Mouse (Mus musculus) myocyte (in vitro differentiated cells): ENCODE results near the gene Six1. TPM values are rescaled to one million over a fixed set of nuclear protein-coding genes. Genes with fewer than 3 reads are reported as not detected.
A peak's percentile ranks its signal among the peaks of the same experiment; 100 is the strongest.

ENCODE experiments used
- H3K27me3 ChIP-seq: one replicate; pipeline ENCODE4 v1.6.1; 2011; ENCODE audit not compliant: control insufficient read depth, insufficient read depth, insufficient read length
- H3K36me3 ChIP-seq: one replicate; pipeline ENCODE4 v1.6.1; 2011; ENCODE audit not compliant: control insufficient read depth, insufficient read depth
- H3K4me2 ChIP-seq: one replicate; pipeline ENCODE4 v1.6.1; 2011; ENCODE audit warnings: low read depth, control low read depth
- H3K4me3 ChIP-seq: one replicate; pipeline ENCODE4 v1.5.1; 2011; ENCODE audit warnings: mild to moderate bottlenecking, control low read depth, moderate library complexity
- H3K79me2 ChIP-seq: one replicate; pipeline ENCODE4 v1.6.1; 2011; ENCODE audit not compliant: control insufficient read depth, insufficient read depth
- H3ac ChIP-seq: one replicate; pipeline ENCODE4 v1.6.1; 2011; ENCODE audit not compliant: control insufficient read depth, insufficient read length
- CEBPB ChIP-seq: IDR thresholded peaks from 2 replicates; pipeline ENCODE4 v1.6.1; 2011; ENCODE audit warnings: mild to moderate bottlenecking, moderate library complexity; ENCODE audit not compliant: poor library complexity, insufficient read depth, severe bottlenecking
- E2F4 ChIP-seq: IDR thresholded peaks from one replicate; pipeline ENCODE4 v1.6.1; 2011; ENCODE audit warnings: mild to moderate bottlenecking, control low read depth, moderate library complexity; ENCODE audit not compliant: insufficient read depth
- MAX ChIP-seq: IDR thresholded peaks from one replicate; pipeline ENCODE4 v1.6.1; 2011; ENCODE audit warnings: low read depth, mild to moderate bottlenecking, control low read depth
- MYOD1 ChIP-seq, 3 experiments: IDR thresholded peaks; one replicate each; pipeline ENCODE4 v1.6.1; 2011; ENCODE audit warnings: control low read depth in 2 of 3, low read depth in 2 of 3, mild to moderate bottlenecking in 2 of 3, moderate library complexity in 1 of 3; ENCODE audit not compliant: insufficient read length in 2 of 3, control insufficient read depth in 1 of 3
- MYOG ChIP-seq, 3 experiments: IDR thresholded peaks; one replicate each; pipeline ENCODE4 v1.6.1; 2011; ENCODE audit warnings: control low read depth in 2 of 3, low read depth in 2 of 3, mild to moderate bottlenecking in 2 of 3; ENCODE audit not compliant: insufficient read length in 2 of 3, control insufficient read depth in 1 of 3, insufficient read depth in 1 of 3
- POLR2A ChIP-seq: IDR thresholded peaks from one replicate; pipeline ENCODE4 v1.6.1; 2011; ENCODE audit warnings: low read depth, mild to moderate bottlenecking, control low read depth, moderate library complexity; ENCODE audit not compliant: insufficient read length
- POLR2AphosphoS2 ChIP-seq: IDR thresholded peaks from one replicate; pipeline ENCODE4 v1.6.1; 2011; ENCODE audit warnings: low read depth, control low read depth; ENCODE audit not compliant: insufficient read length
- REST ChIP-seq: IDR thresholded peaks from one replicate; pipeline ENCODE4 v1.6.1; 2011; ENCODE audit warnings: mild to moderate bottlenecking, control low read depth, moderate library complexity; ENCODE audit not compliant: insufficient read depth, insufficient read length
- SRF ChIP-seq: IDR thresholded peaks from one replicate; pipeline ENCODE4 v1.6.1; 2011; ENCODE audit warnings: low read depth; ENCODE audit not compliant: control insufficient read depth, insufficient read length
- TCF12 ChIP-seq: IDR thresholded peaks from one replicate; pipeline ENCODE4 v1.6.1; 2011; ENCODE audit warnings: mild to moderate bottlenecking, control low read depth; ENCODE audit not compliant: poor library complexity, insufficient read depth, severe bottlenecking
- TCF3 ChIP-seq: IDR thresholded peaks from one replicate; pipeline ENCODE4 v1.6.1; 2011; ENCODE audit warnings: low read depth, control low read depth; ENCODE audit not compliant: insufficient read length
- USF1 ChIP-seq: IDR thresholded peaks from one replicate; pipeline ENCODE4 v1.6.1; 2011; ENCODE audit warnings: low read depth, mild to moderate bottlenecking, control low read depth, moderate library complexity
- polyA plus RNA-seq: library from polyadenylated mRNA; unstranded; fragments of >200 nt; fragmentation: generic; extraction: Trizol; gene quantifications from one replicate; pipeline ENCODE4 v1.2.1, GENCODE M21; 2012; ENCODE audit warnings: missing spikeins

The Six1 gene
- polyA plus RNA-seq, 1 experiment: 71.7 TPM

DNA sequence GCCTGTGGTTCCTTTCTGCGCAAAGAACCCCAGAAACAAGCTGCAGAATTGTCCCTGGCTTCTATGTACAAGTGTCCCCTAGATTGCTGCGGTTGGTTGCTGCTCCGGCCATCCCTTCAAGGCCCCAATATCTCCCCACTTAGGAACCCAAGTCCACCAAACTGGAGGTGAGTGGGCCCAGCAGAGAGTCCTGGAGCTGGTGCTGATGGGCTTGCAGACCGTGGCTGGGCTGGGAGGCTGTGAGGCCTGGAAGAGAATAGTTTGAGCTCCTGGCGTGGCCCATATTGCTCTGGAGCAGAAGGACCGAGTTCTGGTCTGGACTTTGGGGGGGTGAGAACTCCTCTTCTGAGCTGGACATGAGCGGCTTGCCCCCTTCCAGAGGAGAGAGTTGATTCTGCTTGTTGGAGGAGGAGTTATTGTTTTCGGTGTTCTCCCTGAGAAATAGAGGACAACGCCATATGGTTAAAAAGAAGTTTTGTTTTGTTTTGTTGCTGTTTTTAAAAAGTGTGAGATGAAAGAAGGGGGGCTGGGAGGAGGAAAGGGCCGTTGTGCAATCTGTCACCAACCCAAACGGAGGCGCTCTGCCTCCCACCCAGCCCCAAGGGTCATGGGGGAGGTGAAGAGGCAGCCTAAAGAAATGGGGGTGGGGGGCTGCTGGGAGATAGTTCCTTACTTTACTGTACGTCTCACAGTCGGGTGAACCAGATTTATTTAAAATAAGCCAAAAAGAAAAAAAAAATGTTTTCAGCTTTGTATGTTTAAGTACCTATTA lies 10.1 kb downstream of the Six1 start:
- peaks cover 79% of the 10 kb centered on the region for H3K79me2 ChIP-seq
- peak overlapping the region; percentile 100 for H3K4me3 ChIP-seq
- peaks cover 7% of the 10 kb centered on the region for H3K36me3 ChIP-seq
- peak overlapping the region; percentile 95 for H3K4me2 ChIP-seq
- H3ac ChIP-seq: peak overlapping the region; percentile 96
- no peaks in the 10 kb centered on the region for H3K27me3 ChIP-seq
- TF ChIP-seq MAX (no peak), MYOD1 (IDR thresholded peaks at IDR 0.05; ENCODE audit: control insufficient read depth in 1 of 3, insufficient read length in 2 of 3, low read depth in 2 of 3) (no peak), E2F4 (no peak), POLR2AphosphoS2 (peak; percentile 21), CEBPB (peak; percentile 90), USF1 (no peak), SRF (no peak), REST (no peak), MYOG (IDR thresholded peaks at IDR 0.05; ENCODE audit: control insufficient read depth in 1 of 3, insufficient read depth in 1 of 3, insufficient read length in 2 of 3, low read depth in 2 of 3) (no peak), TCF3 (no peak), POLR2A (no peak), TCF12 (no peak)

DNA sequence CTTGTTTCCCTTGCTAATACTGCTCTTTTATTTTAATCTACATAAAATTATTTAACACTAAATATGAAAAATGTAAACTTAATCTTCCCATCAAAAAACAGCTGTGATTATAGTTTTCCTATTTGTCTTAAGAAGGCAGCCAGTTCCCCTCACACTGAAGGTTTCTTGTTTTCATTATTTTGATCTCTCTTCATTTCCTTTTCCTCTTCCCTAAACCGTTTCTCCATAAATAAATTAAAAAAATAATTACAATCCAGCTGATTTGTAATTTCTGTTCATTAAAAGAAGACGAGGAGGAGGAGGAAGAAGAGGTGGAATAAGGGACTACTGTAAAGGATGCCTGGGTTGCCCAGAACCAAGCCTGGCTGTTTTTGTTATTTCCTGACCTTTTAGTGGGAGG lies 10.8 kb downstream of the Six1 start:
- peak overlapping the region; percentile 95 for H3K4me2 ChIP-seq
- H3K27me3 ChIP-seq: no peaks in the 10 kb centered on the region
- peaks cover 7% of the 10 kb centered on the region for H3K36me3 ChIP-seq
- no peak for TF ChIP-seq MYOG (IDR thresholded peaks at IDR 0.05; ENCODE audit: control insufficient read depth in 1 of 3, insufficient read depth in 1 of 3, insufficient read length in 2 of 3, low read depth in 2 of 3)
- no peak for TF ChIP-seq E2F4
- TF ChIP-seq POLR2AphosphoS2: no peak
- TF ChIP-seq SRF: no peak
- no peak for TF ChIP-seq REST
- no peak for TF ChIP-seq MYOD1 (IDR thresholded peaks at IDR 0.05; ENCODE audit: control insufficient read depth in 1 of 3, insufficient read length in 2 of 3, low read depth in 2 of 3)
- TF ChIP-seq MAX: no peak
- TF ChIP-seq CEBPB: no peak
- no peak for TF ChIP-seq TCF12
- no peak for TF ChIP-seq POLR2A
- TF ChIP-seq USF1: no peak
- H3ac ChIP-seq: no peak overlapping the region
- H3K4me3 ChIP-seq: peak overlapping the region; percentile 100
- peaks cover 86% of the 10 kb centered on the region for H3K79me2 ChIP-seq

DNA sequence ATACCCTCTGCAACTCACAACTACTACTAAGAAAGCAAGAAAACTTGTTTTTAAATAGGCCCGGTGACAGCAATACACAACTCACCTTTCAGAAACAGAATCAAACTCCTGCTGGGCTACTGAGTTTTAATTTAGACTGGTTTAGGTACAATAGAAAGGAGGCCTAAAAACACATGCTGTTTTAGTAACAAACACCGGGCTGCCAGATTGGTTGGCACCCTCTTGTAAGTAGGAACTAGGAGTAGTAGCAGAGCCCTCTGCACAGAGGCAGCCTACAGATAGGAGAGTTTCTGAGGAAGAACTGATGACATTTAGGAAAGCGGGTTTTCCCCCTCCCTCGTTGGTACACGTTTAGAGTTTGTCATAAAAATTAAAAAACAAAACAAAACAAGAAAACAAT lies 11.3 kb downstream of the Six1 start:
- TF ChIP-seq USF1: no peak
- TF ChIP-seq MYOG (IDR thresholded peaks at IDR 0.05; ENCODE audit: control insufficient read depth in 1 of 3, insufficient read depth in 1 of 3, insufficient read length in 2 of 3, low read depth in 2 of 3): no peak
- no peak for TF ChIP-seq CEBPB
- no peak for TF ChIP-seq POLR2AphosphoS2
- TF ChIP-seq SRF: no peak
- TF ChIP-seq TCF3: no peak
- no peak for TF ChIP-seq TCF12
- TF ChIP-seq E2F4: no peak
- no peak for TF ChIP-seq POLR2A
- no peak for TF ChIP-seq REST
- no peak for TF ChIP-seq MAX
- Histone ChIP-seq H3K4me2 (peak overlapping the region; percentile 95), H3ac (no peak overlapping the region), H3K79me2 (peaks cover 91% of the 10 kb centered on the region), H3K36me3 (peaks cover 7% of the 10 kb centered on the region), H3K27me3 (no peaks in the 10 kb centered on the region), H3K4me3 (peak overlapping the region; percentile 100)

DNA sequence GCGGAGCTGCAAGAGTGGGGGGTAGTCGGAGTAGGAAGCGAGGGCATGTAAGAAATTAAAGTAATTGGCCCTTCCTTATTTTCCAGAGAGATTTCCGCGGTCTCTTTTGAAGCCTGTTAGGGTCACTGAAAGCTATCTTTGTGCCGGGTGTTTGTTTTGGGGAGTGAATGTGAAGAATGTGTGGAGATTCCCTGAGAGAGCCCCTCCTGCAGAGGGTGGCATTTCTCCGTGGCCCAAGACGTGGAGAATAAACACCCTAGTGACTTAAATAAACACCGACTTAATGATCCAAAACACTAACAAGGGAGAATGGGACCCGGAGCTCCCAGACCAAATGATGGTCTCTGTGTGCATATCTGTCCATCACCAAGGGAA lies 12.4 kb downstream of the Six1 start:
- Histone ChIP-seq H3K27me3 (no peaks in the 10 kb centered on the region), H3K36me3 (peaks cover 7% of the 10 kb centered on the region), H3K4me2 (peak overlapping the region; percentile 95), H3ac (no peak overlapping the region), H3K4me3 (peak overlapping the region; percentile 100), H3K79me2 (peaks cover 100% of the 10 kb centered on the region)
- TF ChIP-seq CEBPB (no peak), USF1 (no peak), REST (no peak), POLR2A (no peak), MYOD1 (IDR thresholded peaks at IDR 0.05; ENCODE audit: control insufficient read depth in 1 of 3, insufficient read length in 2 of 3, low read depth in 2 of 3) (no peak), POLR2AphosphoS2 (no peak), SRF (no peak), MYOG (IDR thresholded peaks at IDR 0.05; ENCODE audit: control insufficient read depth in 1 of 3, insufficient read depth in 1 of 3, insufficient read length in 2 of 3, low read depth in 2 of 3) (no peak), E2F4 (no peak), TCF12 (no peak)
